Mouse (Mus musculus): ENCODE results near the gene Micu2. TPM values are rescaled to one million over a fixed set of nuclear protein-coding genes. Genes with fewer than 3 reads are reported as not detected.

Micu2 gene
- polyA plus RNA-seq, 1 experiment, result 21.3 TPM

DNA sequence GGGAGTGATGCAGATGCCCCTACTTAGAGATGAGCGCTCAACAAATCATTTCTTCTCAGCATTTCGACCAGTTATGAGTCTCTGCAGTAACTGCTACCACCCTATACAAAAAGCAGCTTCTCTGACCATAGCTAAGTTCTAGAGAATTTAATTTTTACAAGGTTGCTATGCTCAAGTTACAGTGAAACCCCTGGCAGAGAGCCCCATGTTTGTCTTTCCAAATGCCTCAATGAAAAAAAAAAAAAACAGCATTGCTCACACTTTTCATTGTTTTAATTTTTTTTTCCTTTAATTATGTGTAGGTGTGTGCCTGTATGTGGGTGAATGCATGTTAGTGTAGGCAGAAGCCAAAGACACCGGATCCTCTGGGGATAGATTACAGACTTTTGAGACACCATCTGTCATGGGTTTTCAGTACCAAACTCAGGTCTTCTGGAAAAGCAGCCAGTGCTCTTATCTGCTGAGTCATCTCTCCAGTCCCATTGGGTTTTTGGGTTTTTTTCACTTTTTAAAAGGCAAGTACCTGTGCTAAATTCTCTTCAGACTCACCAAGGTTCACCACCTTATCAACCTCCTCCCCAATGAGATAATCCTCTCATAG lies 132.3 kb downstream of the Micu2 start:
- peak in 1 of 2 experiments; percentile 77 for DNase-seq
- Histone ChIP-seq H3K27me3 (ENCODE audit: control insufficient read depth, insufficient read depth, low read length) (no peaks in the 10 kb centered on the region), H3K4me3 (replicated peaks; ENCODE audit: insufficient read depth, low read depth, low read length) (no peak overlapping the region), H3K4me1 (ENCODE audit: control insufficient read depth, insufficient read depth, low read length) (peaks cover 3% of the 10 kb centered on the region), H3K27ac (ENCODE audit: insufficient read depth, low read length) (no peak overlapping the region)
- TF ChIP-seq CTCF (IDR thresholded peaks at IDR 0.05; ENCODE audit: borderline replicate concordance, insufficient read depth, low read depth, low read length) (no peak), POLR2A (IDR thresholded peaks at IDR 0.05; ENCODE audit: borderline replicate concordance, insufficient read depth, low read length) (no peak)
- 65% methylated on average over 3 of the region's 3 CpGs for WGBS

Other genes starting within 250 kb of the Micu2 start
- gene Lats2, start 240.9 kb downstream of the Micu2 start, polyA plus RNA-seq (2012; rRNA removed), result 32.6 and 33.5 TPM in 2 replicates
- gene Sap18, start 201.1 kb downstream of the Micu2 start, polyA plus RNA-seq (2012; rRNA removed), result 25.0 and 25.5 TPM in 2 replicates
- gene Ska3, start 173.1 kb downstream of the Micu2 start, polyA plus RNA-seq (2012; rRNA removed), result 0.38 and 0.41 TPM in 2 replicates
- gene Mrpl57, start 173.0 kb downstream of the Micu2 start, polyA plus RNA-seq (2012; rRNA removed), result 65.6 and 69.5 TPM in 2 replicates
- 31.4 and 39.8 TPM in 2 replicates for gene Zdhhc20, start 109.0 kb downstream of the Micu2 start, polyA plus RNA-seq (2012; rRNA removed)
- gene Fgf9, start 71.3 kb upstream of the Micu2 start, polyA plus RNA-seq (2012; rRNA removed), result 41.3 and 42.1 TPM in 2 replicates

Data from cerebellum, adult 2 months (tissue).